25 mouse cellular contexts compared by ENCODE assay signal in genomic region chr11:22932167-22932566, GRCm38 (mm10). TPM values are rescaled to one million over a fixed set of nuclear protein-coding genes. Genes with fewer than 3 reads are reported as not detected.
DNase-seq lines count a peak whose midpoint lies in the region; ATAC-seq lines count a peak whose summit lies in the region.
"Had no signal": no experiment of that assay in that cellular context is flagged by ENCODE, and none has a peak within 500 bp of the region (broad histone marks: within the 10 kb centered on the region; RNA-seq: fewer than 3 reads in every experiment).

No protein-coding gene starts in this region.

- no peak overlapping the region for H3K9ac ChIP-seq in liver, embryonic 12.5 days
- H3K9ac ChIP-seq in liver, embryonic 13.5 days = no peak overlapping the region
- H3K9ac ChIP-seq: embryonic facial prominence, embryonic 12.5 days; embryonic facial prominence, embryonic 15.5 days; forebrain, postnatal 0 days; heart, embryonic 13.5 days; hindbrain, embryonic 12.5 days; hindbrain, embryonic 15.5 days had no signal

- H3K36me3 ChIP-seq in liver, embryonic 12.5 days = no peaks in the 10 kb centered on the region
- no peaks in the 10 kb centered on the region for H3K36me3 ChIP-seq in liver, embryonic 13.5 days
- H3K36me3 ChIP-seq: embryonic facial prominence, embryonic 12.5 days; embryonic facial prominence, embryonic 15.5 days; heart, embryonic 10.5 days; heart, embryonic 13.5 days; hindbrain, embryonic 12.5 days; hindbrain, embryonic 15.5 days had no signal

- H3K4me3 ChIP-seq in liver, embryonic 12.5 days = no peak overlapping the region
- H3K4me3 ChIP-seq in liver, embryonic 13.5 days (replicated peaks) = no peak overlapping the region
- H3K4me3 ChIP-seq: embryonic facial prominence, embryonic 12.5 days; embryonic facial prominence, embryonic 15.5 days; gastrocnemius, adult 2 months; heart, adult 2 months; heart, embryonic 10.5 days; heart, embryonic 13.5 days; hindbrain, embryonic 12.5 days; hindbrain, embryonic 15.5 days had no signal

- H3K4me1 ChIP-seq in liver, embryonic 12.5 days = peaks cover 52% of the 10 kb centered on the region
- H3K4me1 ChIP-seq in liver, embryonic 13.5 days (replicated peaks) = peaks cover 52% of the 10 kb centered on the region
- H3K4me1 ChIP-seq: embryonic facial prominence, embryonic 12.5 days; embryonic facial prominence, embryonic 15.5 days; hindbrain, embryonic 15.5 days had no signal

- no peaks in the 10 kb centered on the region for H3K9me3 ChIP-seq in liver, embryonic 12.5 days (replicated peaks)
- no peaks in the 10 kb centered on the region for H3K9me3 ChIP-seq in liver, embryonic 13.5 days (replicated peaks)
- H3K9me3 ChIP-seq: embryonic facial prominence, embryonic 12.5 days; embryonic facial prominence, embryonic 15.5 days; heart, embryonic 10.5 days; heart, embryonic 13.5 days; hindbrain, embryonic 12.5 days; hindbrain, embryonic 15.5 days had no signal

- peak; percentile 71 for ATAC-seq in liver, embryonic 12.5 days
- peak; percentile 58 for ATAC-seq in liver, embryonic 13.5 days (ENCODE audit: low read depth)
- ATAC-seq in megakaryocyte progenitor cell, adult 5-6 weeks (replicated peaks; ENCODE audit: poor library complexity) = peak; percentile 33
- ATAC-seq: CD4-positive, CD25-positive, alpha-beta regulatory T cell, adult 4 months; forebrain, embryonic 14.5 days; forebrain, postnatal 0 days; Patski had no signal

- no peak overlapping the region for H3K4me2 ChIP-seq in liver, embryonic 12.5 days
- no peak overlapping the region for H3K4me2 ChIP-seq in liver, embryonic 13.5 days
- H3K4me2 ChIP-seq: embryonic facial prominence, embryonic 12.5 days; embryonic facial prominence, embryonic 15.5 days; heart, embryonic 13.5 days; hindbrain, embryonic 12.5 days; hindbrain, embryonic 15.5 days had no signal

- no peak for DNase-seq in liver
- no peak for DNase-seq in liver, embryonic 13.5 days
- DNase-seq in right cerebral cortex, adult 18-20 months = no peak
- DNase-seq in urinary bladder, adult 18-20 months (ENCODE audit: low spot score in 2 of 2) = no peak
- DNase-seq: adrenal gland, postnatal 14 days; cerebellum, adult 11 months; cerebellum, adult 2 months; cerebellum, adult 9-11 months; cerebellum, postnatal 25 days; forebrain, postnatal 0 days; gastrocnemius, adult 2 months; gastrocnemius, postnatal 25 days; heart, adult 2 months; heart, postnatal 14 days had no signal

- H3K27ac ChIP-seq in liver, embryonic 12.5 days = no peak overlapping the region
- no peak overlapping the region for H3K27ac ChIP-seq in liver, embryonic 13.5 days
- H3K27ac ChIP-seq: embryonic facial prominence, embryonic 12.5 days; embryonic facial prominence, embryonic 15.5 days; gastrocnemius, adult 2 months; heart, adult 2 months; heart, embryonic 10.5 days; heart, embryonic 13.5 days; hindbrain, embryonic 12.5 days; hindbrain, embryonic 15.5 days had no signal

- H3K27me3 ChIP-seq in liver, embryonic 12.5 days (replicated peaks) = no peaks in the 10 kb centered on the region
- no peaks in the 10 kb centered on the region for H3K27me3 ChIP-seq in liver, embryonic 13.5 days
- H3K27me3 ChIP-seq: embryonic facial prominence, embryonic 12.5 days; embryonic facial prominence, embryonic 15.5 days; heart, embryonic 13.5 days; hindbrain, embryonic 12.5 days; hindbrain, embryonic 15.5 days; Patski had no signal

RNA-seq across cellular contexts. Expression of gene Zrsr1, which starts 39.6 kb away (rescaled TPM):
- 2.3 and 2.8 TPM in 2 replicates for polyA plus RNA-seq in liver, embryonic 12.5 days (2016; fragmentation: Nextera tagmentation; extraction: Ambion mirVana)
- 2.2 and 2.8 TPM in 2 replicates for polyA plus RNA-seq in liver, embryonic 13.5 days (2015; fragmentation: Nextera tagmentation; extraction: Ambion mirVana)
- total RNA-seq in megakaryocyte progenitor cell, adult 5-6 weeks (2015) = 4.0 and 7.0 TPM in 2 replicates
- total RNA-seq in megakaryocyte progenitor cell, adult 5-6 weeks (2017) = 10.3 and 11.2 TPM in 2 replicates

RNA-seq across cellular contexts. Expression of gene Gm28048, which starts 49.7 kb away (rescaled TPM):
- polyA plus RNA-seq in liver, embryonic 12.5 days (2016; fragmentation: Nextera tagmentation; extraction: Ambion mirVana) = 10.2 and 10.9 TPM in 2 replicates
- polyA plus RNA-seq in liver, embryonic 13.5 days (2015; fragmentation: Nextera tagmentation; extraction: Ambion mirVana) = 6.8 and 9.0 TPM in 2 replicates
- total RNA-seq in megakaryocyte progenitor cell, adult 5-6 weeks (2015) = 77.6 and 83.1 TPM in 2 replicates
- 52.7 and 59.5 TPM in 2 replicates for total RNA-seq in megakaryocyte progenitor cell, adult 5-6 weeks (2017)

RNA-seq across cellular contexts. Expression of gene Commd1, which starts 50.0 kb away (rescaled TPM):
- polyA plus RNA-seq in liver, embryonic 12.5 days (2016; fragmentation: Nextera tagmentation; extraction: Ambion mirVana) = 219 and 222 TPM in 2 replicates
- 209 and 224 TPM in 2 replicates for polyA plus RNA-seq in liver, embryonic 13.5 days (2015; fragmentation: Nextera tagmentation; extraction: Ambion mirVana)
- 141 and 159 TPM in 2 replicates for total RNA-seq in megakaryocyte progenitor cell, adult 5-6 weeks (2015)
- 89.6 and 105 TPM in 2 replicates for total RNA-seq in megakaryocyte progenitor cell, adult 5-6 weeks (2017)

RNA-seq across cellular contexts. Expression of gene Cct4, which starts 58.2 kb away (rescaled TPM):
- 240 and 269 TPM in 2 replicates for polyA plus RNA-seq in liver, embryonic 12.5 days (2016; fragmentation: Nextera tagmentation; extraction: Ambion mirVana)
- 206 and 239 TPM in 2 replicates for polyA plus RNA-seq in liver, embryonic 13.5 days (2015; fragmentation: Nextera tagmentation; extraction: Ambion mirVana)
- total RNA-seq in megakaryocyte progenitor cell, adult 5-6 weeks (2015) = 346 and 370 TPM in 2 replicates
- 218 and 319 TPM in 2 replicates for total RNA-seq in megakaryocyte progenitor cell, adult 5-6 weeks (2017)
